Mouse (Mus musculus) E14TG2a.4 (cell line): ENCODE measurements around the gene Zfand2b.

Experiments
- CTCF ChIP-seq: conservative IDR thresholded peaks from 2 replicates; pipeline ENCODE4 v1.5.1; 2014; ENCODE audit warnings: low read length
- NANOG ChIP-seq: IDR thresholded peaks from 2 replicates; pipeline ENCODE4 v1.6.1; 2014; ENCODE audit warnings: borderline replicate concordance, low read length, mixed read lengths

DNA sequence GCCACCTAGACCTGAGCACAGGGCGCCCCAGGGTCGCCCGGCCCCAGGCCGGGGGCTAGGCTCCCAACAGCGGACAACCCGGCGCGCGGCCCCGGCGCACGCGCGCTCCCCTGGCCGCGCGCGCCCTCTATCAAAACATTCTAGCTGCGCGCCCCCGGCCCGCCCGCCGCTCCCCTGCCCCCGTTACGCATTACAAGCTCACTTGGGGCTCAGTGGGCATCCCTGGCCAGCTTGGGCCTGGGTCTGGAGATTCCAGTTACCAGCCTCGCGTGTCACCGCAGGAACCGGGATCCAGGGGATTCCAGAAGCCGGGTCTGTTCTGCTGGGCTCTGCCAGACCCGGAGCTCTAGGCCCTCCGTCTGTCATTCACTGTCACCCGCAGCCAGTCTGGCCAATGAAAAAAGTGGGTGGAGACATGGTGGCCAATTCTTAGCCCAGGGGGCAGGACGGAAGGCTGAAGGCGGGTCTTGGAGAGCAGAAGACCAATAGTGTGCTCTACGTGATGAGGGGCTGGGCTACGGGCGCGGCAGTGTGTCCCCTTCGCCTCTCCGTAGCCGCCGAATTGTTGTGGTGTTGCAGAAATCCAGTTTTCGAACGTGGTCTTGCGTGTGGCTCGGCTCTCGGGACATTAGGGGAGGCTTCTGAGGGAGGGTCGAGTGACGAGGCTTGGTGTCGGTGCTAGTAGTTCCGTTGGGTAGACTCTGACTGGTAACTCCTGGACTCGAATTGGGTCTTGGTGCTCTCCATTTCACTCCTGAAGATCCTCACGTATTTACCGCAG lies 23.4 kb downstream of the Zfand2b start, which contains the start of the genes Ankzf1 and Atg9a:
- no peak for TF ChIP-seq CTCF
- TF ChIP-seq NANOG = no peak
